Mouse (Mus musculus): ENCODE measurements around the gene Acot6. TPM values are rescaled to one million over a fixed set of nuclear protein-coding genes. Genes with fewer than 3 reads are reported as not detected.

The Acot6 gene
- total RNA-seq, 2 experiments from 2014 or later: 1.7 to 3.3 TPM

- DNase-seq: no peak
- intact Hi-C loops (cut with DNase I): no loop called here
Measured at GRCm38 (mm10) chr12:84099605-84100004, 849 bp upstream of the Acot6 start.

- intact Hi-C loops (cut with DNase I): no loop called here
- DNase-seq: no peak
Measured at GRCm38 (mm10) chr12:84100071-84100470, 383 bp upstream of the Acot6 start.

- intact Hi-C loops (cut with DNase I): no loop called here
- no peak for DNase-seq
Measured at GRCm38 (mm10) chr12:84101493-84101845, 1.0 kb downstream of the Acot6 start.

GRCm38 (mm10) chr12:84107012-84107411 is 6.6 kb downstream of the Acot6 start:
- intact Hi-C loops (cut with DNase I): no loop called here
- DNase-seq: no peak

DNA sequence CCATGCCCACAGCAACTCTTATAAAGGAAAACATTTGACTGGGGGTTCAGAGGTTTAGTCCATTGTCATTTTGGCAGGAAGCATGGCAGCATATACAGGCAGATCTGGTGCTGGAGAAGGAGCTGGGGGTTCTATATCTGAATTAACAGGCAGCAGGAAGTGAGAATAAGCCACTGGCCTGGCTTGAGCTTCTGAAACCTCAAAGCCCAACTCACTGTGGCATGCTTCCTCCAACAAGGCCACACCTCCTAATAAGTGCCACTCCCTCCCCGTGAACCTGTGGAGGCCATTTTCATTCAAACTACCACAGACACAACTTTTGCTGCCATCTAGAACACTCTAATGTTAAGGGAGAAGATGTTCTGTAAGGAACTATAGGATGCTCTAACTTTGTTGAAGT is 7.2 kb downstream of the Acot6 start:
- DNase-seq: no peak
- intact Hi-C loops (cut with DNase I): no loop called here

GRCm38 (mm10) chr12:84109924-84110323 is 9.5 kb downstream of the Acot6 start:
- intact Hi-C loops (cut with DNase I): no loop called here
- DNase-seq: no peak

- intact Hi-C loops (cut with DNase I): no loop called here
- DNase-seq: no peak
Measured at GRCm38 (mm10) chr12:84110814-84111213, 10.4 kb downstream of the Acot6 start.

DNA sequence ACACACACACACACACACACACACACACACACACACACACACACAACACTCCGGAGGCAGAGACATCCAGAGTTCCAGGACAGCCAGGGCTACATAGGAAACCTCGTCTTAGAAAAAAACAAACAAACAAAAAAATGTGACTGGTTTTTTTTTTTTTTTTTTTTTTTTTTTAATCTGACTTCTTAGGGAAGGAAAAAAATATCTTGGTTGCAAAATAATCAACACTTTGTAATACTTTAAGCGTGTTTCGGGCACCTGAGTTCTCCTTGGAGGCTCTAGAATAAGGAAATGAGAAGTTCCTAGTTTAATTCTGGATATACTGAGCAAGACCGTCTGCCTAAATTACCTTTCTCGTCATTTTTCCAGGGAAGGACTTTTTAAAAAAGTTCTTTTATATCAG is 13.2 kb downstream of the Acot6 start:
- intact Hi-C loops (cut with DNase I): no loop called here
- no peak for DNase-seq

GRCm38 (mm10) chr12:84114153-84114994 is 13.9 kb downstream of the Acot6 start, which contains the start of gene Dnal1:
Dnal1 (plus strand) TSS chr12:84114366.
- DNase-seq: peak; percentile 86 to 87
- intact Hi-C loops (cut with DNase I): no loop called here

GRCm38 (mm10) chr12:84119584-84119983 is 19.1 kb downstream of the Acot6 start:
- intact Hi-C loops (cut with DNase I): no loop called here
- no peak for DNase-seq

GRCm38 (mm10) chr12:84125892-84126291 is 25.4 kb downstream of the Acot6 start:
- DNase-seq: no peak
- intact Hi-C loops (cut with DNase I): no loop called here

GRCm38 (mm10) chr12:84126899-84127298 is 26.4 kb downstream of the Acot6 start:
- intact Hi-C loops (cut with DNase I): no loop called here
- DNase-seq: no peak

DNA sequence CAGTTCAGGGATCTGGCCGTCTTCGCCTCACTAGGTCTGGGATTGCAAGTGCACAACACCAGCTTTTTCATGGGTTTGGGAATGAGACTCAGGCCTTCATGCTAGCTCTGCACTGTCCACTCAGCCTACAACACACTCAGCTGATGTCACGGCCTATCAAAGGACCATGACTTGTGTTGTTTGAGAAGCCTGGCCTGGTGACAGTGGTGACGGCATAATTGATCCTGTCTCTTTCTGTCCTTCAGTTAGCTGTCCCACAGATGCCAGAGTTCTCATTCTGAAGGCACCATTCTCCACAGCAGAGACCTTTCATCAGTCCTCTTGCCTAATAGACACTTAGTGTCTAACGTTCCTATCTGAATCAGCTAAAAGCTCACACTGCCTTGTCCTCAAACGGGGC is 28.1 kb downstream of the Acot6 start:
- no peak for DNase-seq
- intact Hi-C loops (cut with DNase I): no loop called here

DNA sequence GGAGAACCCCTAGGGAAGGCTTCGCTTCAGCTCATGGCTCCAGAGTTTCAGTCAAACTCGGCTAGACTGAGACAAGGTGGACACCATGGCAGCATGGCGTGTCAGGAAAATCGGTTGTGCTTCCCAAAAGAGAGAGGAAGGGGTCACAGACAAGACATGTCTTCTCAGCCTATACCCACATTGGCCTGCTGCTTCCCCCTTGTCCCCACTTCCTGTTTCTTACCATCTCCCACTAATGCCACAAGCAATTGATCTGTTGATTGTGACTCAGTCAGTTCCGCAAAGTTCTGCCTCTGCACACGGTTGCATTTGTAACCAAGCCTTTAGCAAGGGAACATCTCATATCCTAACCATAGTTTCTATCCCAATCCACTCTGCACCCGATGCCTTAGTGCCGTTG is 29.5 kb downstream of the Acot6 start:
- intact Hi-C loops (cut with DNase I): no loop called here
- DNase-seq: no peak

DNA sequence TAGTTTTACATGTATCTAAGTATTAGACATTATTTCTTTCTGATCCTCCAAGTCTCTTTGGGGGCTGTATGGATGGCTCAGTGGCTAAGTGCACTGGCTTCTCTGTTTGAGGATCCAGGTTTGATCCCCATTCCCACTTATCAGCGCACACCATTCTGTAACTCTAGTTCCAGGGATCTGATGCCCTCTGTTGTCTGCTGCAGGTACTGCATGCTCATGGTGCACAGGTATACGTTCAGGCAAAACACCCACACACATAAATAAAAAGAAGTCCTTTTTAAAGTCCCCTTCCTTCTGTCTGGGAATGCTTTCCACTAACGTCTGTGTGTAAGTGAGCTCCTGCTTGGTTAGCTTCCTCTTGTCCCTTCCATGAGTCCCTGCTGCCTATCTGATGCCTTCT is 31.8 kb downstream of the Acot6 start:
- DNase-seq: peak in 1 of 2 experiments; percentile 37
- intact Hi-C loops (cut with DNase I): no loop called here

GRCm38 (mm10) chr12:84137131-84137530 is 36.7 kb downstream of the Acot6 start:
- intact Hi-C loops (cut with DNase I): no loop called here
- no peak for DNase-seq

DNA sequence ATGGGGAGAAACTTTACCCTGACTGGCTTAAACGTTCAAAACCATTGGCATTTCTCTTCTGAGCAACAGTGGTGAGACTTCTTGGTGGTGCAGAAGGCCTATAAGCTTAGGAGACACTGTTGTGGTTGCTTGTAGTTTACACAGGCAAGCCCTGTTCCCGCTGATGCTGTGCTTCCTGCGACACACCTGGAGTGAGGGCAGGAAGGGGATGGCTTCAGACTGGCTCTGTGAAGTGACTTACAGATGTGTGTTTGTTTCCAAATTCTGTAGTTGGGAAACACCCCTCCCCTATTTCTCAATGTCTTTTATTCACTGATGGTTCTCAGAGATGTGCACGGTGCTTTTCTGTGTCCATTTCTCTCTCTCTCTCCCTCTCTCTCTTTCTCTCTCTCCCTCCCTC is 39.7 kb downstream of the Acot6 start:
- DNase-seq: no peak
- intact Hi-C loops (cut with DNase I): no loop called here

DNA sequence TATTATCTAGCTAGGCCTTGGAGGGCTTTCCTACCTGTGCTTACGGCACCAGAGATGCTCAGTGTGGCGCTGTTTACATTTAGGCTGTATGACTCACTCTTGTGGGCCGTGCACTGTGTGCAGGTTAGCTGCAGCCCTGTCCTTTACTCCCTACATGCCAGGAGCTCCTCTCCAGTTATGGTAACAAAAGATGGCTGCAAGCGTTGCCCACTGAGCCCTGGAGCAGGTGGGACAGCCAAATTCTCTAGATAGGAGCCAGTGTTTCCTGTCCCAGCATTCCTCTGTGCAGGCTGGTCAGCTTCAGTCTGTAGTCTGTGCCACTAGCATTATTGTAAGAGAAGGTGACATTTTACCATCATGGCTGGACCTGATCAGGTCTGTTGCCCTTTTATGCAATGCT is 40.8 kb downstream of the Acot6 start:
- intact Hi-C loops (cut with DNase I): no loop called here
- no peak for DNase-seq

DNA sequence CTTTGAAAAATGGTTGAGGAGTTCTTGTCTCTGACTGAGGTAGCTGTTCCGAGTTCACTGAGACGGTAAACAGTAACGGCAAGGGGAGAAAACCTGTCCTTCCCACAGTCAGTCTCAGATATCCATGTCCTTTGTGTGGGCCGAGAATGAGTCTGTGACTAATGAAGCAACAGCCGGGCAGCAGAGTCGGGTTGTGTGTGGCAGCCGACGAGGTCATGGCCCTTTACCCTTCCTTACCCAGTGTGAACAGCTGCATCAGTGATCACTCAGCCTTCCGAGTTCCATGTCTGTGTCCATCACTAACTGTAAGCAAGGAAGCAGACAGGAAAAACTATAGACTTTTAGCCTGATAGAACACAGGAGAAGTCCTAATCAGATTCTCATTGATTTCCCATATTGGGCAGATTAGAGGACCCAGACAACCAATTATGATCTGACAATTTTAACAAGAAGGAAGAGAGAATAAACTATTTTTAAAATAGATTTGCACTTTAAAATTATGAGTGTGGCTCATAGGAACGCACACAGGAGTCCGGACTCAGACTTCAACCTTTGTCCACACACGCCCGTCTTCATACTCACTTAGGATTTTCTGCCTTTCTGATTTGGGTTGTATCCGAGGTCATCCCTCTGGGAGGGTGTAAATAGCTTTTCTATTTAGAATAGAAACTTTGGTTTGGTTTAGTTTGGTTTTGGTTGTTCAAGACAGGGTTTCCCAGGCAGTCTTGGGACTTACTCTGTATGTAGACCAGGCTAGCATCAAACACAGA is 42.0 kb downstream of the Acot6 start:
- no peak for DNase-seq
- intact Hi-C loops (cut with DNase I): no loop called here

- intact Hi-C loops (cut with DNase I): loop anchor here (1.0 kb wide), 1 partner anchor 101 kb away; no protein-coding TSS in a partner anchor
- peak; percentile 54 to 77 for DNase-seq
Measured at GRCm38 (mm10) chr12:84147954-84148621, 47.6 kb downstream of the Acot6 start, which contains the start of gene Pnma1. Pnma1 (minus strand) TSS chr12:84148489.

DNA sequence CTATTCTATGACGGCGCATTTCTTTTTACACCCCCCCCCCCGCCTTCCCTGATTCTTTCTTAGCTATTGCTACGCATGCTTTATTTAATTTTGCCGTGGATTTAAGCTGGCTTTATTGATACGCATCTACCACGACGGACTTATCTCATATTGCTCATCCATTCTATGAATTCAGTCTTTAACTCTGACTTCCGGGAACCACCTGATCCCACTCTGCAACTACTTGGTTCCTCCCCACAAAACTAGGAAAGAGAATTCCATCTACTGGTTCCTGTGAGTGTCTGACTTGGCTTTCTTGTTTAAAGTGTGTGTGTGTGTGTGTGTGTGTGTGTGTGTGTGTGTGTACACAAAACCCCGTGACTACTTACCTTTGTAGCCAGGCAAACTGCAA is 48.2 kb downstream of the Acot6 start:
- DNase-seq: no peak
- intact Hi-C loops (cut with DNase I): loop anchor here (1.0 kb wide), 1 partner anchor 101 kb away; no protein-coding TSS in a partner anchor

Measured in heart, postnatal 36 days (tissue).